Mouse (Mus musculus) C2C12 (cell line): ENCODE measurements around the gene Gm21820. TPM values are rescaled to one million over a fixed set of nuclear protein-coding genes. Genes with fewer than 3 reads are reported as not detected.
"Not testable (repeated sequence)": the region's sequence is repeated elsewhere in the genome, so short reads cannot be mapped to it uniquely, and the experiment has no call there.

Source experiments
- H3K27me3 ChIP-seq: one replicate; pipeline ENCODE4 v1.6.1; 2011; ENCODE audit not compliant: control insufficient read depth, insufficient read depth, insufficient read length
- H3K36me3 ChIP-seq: one replicate; pipeline ENCODE4 v1.6.1; 2011; ENCODE audit not compliant: control insufficient read depth, insufficient read depth
- H3K4me3 ChIP-seq: one replicate; pipeline ENCODE4 v1.5.1; 2011; ENCODE audit warnings: mild to moderate bottlenecking, control low read depth; ENCODE audit not compliant: poor library complexity, insufficient read depth, severe bottlenecking
- H3K79me2 ChIP-seq: one replicate; pipeline ENCODE4 v1.6.1; 2011; ENCODE audit not compliant: control insufficient read depth, insufficient read depth
- H3K79me3 ChIP-seq: one replicate; pipeline ENCODE4 v1.6.1; 2011; ENCODE audit warnings: low read depth, control low read depth
- H3ac ChIP-seq: one replicate; pipeline ENCODE3; 2011; ENCODE audit warnings: low read depth; ENCODE audit not compliant: control insufficient read depth, insufficient read length
- long read RNA-seq, 2 experiments: library from polyadenylated mRNA; unstranded; transcript quantifications; one replicate each; pipeline ENCODE4 v2.0.0; 2019 to 2020
- polyA plus RNA-seq: library from polyadenylated mRNA; unstranded; fragments of >200 nt; fragmentation: generic; extraction: Trizol; gene quantifications from one replicate; pipeline ENCODE4 v1.2.1, GENCODE M21; 2012; ENCODE audit warnings: missing spikeins

Gm21820 gene
- polyA plus RNA-seq: not detected
- long read RNA-seq, experiment 1: 0 reads
- long read RNA-seq, experiment 2: 0 reads

DNA sequence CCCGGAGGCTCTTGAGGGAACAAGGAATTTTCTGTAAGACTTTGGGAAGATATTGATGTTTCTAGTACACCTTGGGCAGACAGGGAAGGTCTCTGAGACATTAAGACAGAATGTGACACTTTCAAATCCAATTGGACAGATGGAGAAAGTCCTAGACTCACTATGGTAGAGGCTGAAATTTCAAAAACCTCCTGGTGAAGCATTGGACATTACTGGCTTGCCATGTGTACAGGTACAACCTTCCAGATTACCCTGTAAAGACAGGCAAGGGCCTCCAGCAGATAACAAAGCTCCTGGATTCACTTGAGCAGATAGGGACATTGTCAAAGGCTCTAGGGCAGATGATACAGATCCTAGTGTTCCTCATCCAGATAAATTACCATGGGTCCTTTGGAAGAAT, at the start of gene Gm21820:
TSS of gene Gm21820 (minus strand) at position 101 of the 400 bp plus-strand sequence.
- H3K79me2 ChIP-seq: not testable (repeated sequence)

More for the DNA sequence above, at the start of gene Gm21820:
- not testable (repeated sequence) for H3K27me3 ChIP-seq, H3K79me3 ChIP-seq, H3K36me3 ChIP-seq, H3ac ChIP-seq, H3K4me3 ChIP-seq

Other genes with a start within 250 kb of the Gm21820 start
- gene Gm20918, start 205.5 kb downstream of the Gm21820 start, polyA plus RNA-seq: not detected